Mouse (Mus musculus) neural tube, embryonic 12.5 days (tissue): ENCODE measurements around the gene Tm9sf2. TPM values are rescaled to one million over a fixed set of nuclear protein-coding genes. Genes with fewer than 3 reads are reported as not detected.

Experiments used
- ATAC-seq: fragments of 200-750 bp; cut with Nextera tagmentation; 2 replicates; pipeline ENCODE4 v1.8.0; 2017; ENCODE audit warnings: low read depth, mild to moderate bottlenecking, moderate TSS enrichment, moderate library complexity; ENCODE audit not compliant: low FRiP score
- H3K27ac ChIP-seq: fragments of 300-500 bp; sonication (generic); 2 replicates; pipeline ENCODE4 v1.5.1; 2016
- H3K27me3 ChIP-seq: fragments of 300-500 bp; sonication (generic); replicated peaks from 2 replicates; pipeline ENCODE4 v1.6.1; 2016; ENCODE audit warnings: mild to moderate bottlenecking
- H3K36me3 ChIP-seq: fragments of 300-500 bp; sonication (generic); 2 replicates; pipeline ENCODE4 v1.6.1; 2016; ENCODE audit warnings: mild to moderate bottlenecking
- H3K4me1 ChIP-seq: fragments of 300-500 bp; sonication (generic); 2 replicates; pipeline ENCODE4 v1.6.1; 2016
- H3K4me2 ChIP-seq: fragments of 300-500 bp; sonication (generic); replicated peaks from 2 replicates; pipeline ENCODE4 v1.6.1; 2016; ENCODE audit warnings: mild to moderate bottlenecking
- H3K4me3 ChIP-seq: fragments of 300-500 bp; sonication (generic); 2 replicates; pipeline ENCODE4 v1.5.1; 2016
- H3K9ac ChIP-seq: fragments of 300-500 bp; sonication (generic); 2 replicates; pipeline ENCODE4 v1.6.1; 2016; ENCODE audit warnings: mild to moderate bottlenecking
- H3K9me3 ChIP-seq: fragments of 300-500 bp; sonication (generic); 2 replicates; pipeline ENCODE4 v1.6.1; 2016; ENCODE audit warnings: mild to moderate bottlenecking
- WGBS: fragments of 180-500 bp; shearing (Covaris S2); methylation state at CpG from one replicate; pipeline ENCODE4 v1.1.7; 2016; 5-methylcytosine and 5-hydroxymethylcytosine counted together
- polyA plus RNA-seq: library from polyadenylated mRNA; unstranded; fragments of >200 nt; fragmentation: Nextera tagmentation; extraction: Ambion mirVana; gene quantifications from 2 replicates; pipeline ENCODE4 v1.2.1, GENCODE M21; 2016

Tm9sf2 gene
- polyA plus RNA-seq, 1 experiment from 2014 or later: 124 TPM

DNA sequence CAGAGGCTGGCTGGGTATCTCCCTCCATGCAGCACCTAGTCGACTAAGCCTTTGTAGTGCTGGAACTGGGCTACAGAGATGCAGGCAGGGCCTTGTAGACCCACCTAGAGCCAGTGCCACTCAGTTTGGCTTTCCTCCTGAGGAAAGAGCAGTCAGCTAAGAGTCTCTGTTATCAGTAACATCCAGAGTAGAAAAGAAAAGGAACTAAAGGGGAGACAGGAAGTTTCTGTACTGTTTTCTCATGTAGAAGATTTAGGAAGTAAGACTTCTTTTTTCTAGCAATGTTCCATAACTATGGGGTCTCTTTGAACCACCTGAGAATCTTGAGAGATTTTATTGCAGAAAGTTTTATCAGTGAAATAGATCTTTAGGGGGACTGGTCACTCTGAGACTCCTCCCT lies 38.5 kb downstream of the Tm9sf2 start:
- H3K4me3 ChIP-seq: no peak overlapping the region
- H3K27ac ChIP-seq: no peak overlapping the region
- H3K36me3 ChIP-seq: peaks cover 74% of the 10 kb centered on the region
- ATAC-seq: no peak
- no peaks in the 10 kb centered on the region for H3K4me1 ChIP-seq
- H3K9ac ChIP-seq: no peak overlapping the region
- WGBS: 67% methylated on average over 1 of the region's 1 CpGs
- H3K9me3 ChIP-seq: no peaks in the 10 kb centered on the region
- no peak overlapping the region for H3K4me2 ChIP-seq
- no peaks in the 10 kb centered on the region for H3K27me3 ChIP-seq

- 60% methylated on average over 5 of the region's 5 CpGs for WGBS
- no peak overlapping the region for H3K9ac ChIP-seq
- no peaks in the 10 kb centered on the region for H3K27me3 ChIP-seq
- no peak for ATAC-seq
- H3K4me1 ChIP-seq: no peaks in the 10 kb centered on the region
- no peak overlapping the region for H3K4me3 ChIP-seq
- H3K36me3 ChIP-seq: peaks cover 67% of the 10 kb centered on the region
- H3K27ac ChIP-seq: no peak overlapping the region
- H3K4me2 ChIP-seq: no peak overlapping the region
- H3K9me3 ChIP-seq: no peaks in the 10 kb centered on the region
Observed at GRCm38 (mm10) chr14:122150616-122151015, 43.8 kb downstream of the Tm9sf2 start.

- no peak for ATAC-seq
Observed at GRCm38 (mm10) chr14:122157738-122158137, 50.9 kb downstream of the Tm9sf2 start.

GRCm38 (mm10) chr14:122160916-122161315 lies 54.1 kb downstream of the Tm9sf2 start:
- H3K4me1 ChIP-seq: no peaks in the 10 kb centered on the region
- H3K27me3 ChIP-seq: no peaks in the 10 kb centered on the region
- peaks cover 29% of the 10 kb centered on the region for H3K36me3 ChIP-seq
- 0 out of 2 replicates have a peak, but pooled peaks cover 4% of the 10 kb centered on the region for H3K9me3 ChIP-seq
- WGBS: 97% methylated on average over 1 of the region's 1 CpGs
- H3K9ac ChIP-seq: no peak overlapping the region
- no peak for ATAC-seq
- H3K27ac ChIP-seq: no peak overlapping the region
- H3K4me3 ChIP-seq: no peak overlapping the region
- H3K4me2 ChIP-seq: no peak overlapping the region

More at GRCm38 (mm10) chr14:122157738-122158137, 50.9 kb downstream of the Tm9sf2 start:
- no peaks in the 10 kb centered on the region for H3K27me3 ChIP-seq
- H3K27ac ChIP-seq: no peak overlapping the region
- WGBS: 92% methylated on average over 7 of the region's 7 CpGs
- no peak overlapping the region for H3K4me2 ChIP-seq
- no peaks in the 10 kb centered on the region for H3K4me1 ChIP-seq
- H3K36me3 ChIP-seq: peaks cover 44% of the 10 kb centered on the region
- H3K9ac ChIP-seq: no peak overlapping the region
- no peaks in the 10 kb centered on the region for H3K9me3 ChIP-seq
- no peak overlapping the region for H3K4me3 ChIP-seq

- no peaks in the 10 kb centered on the region for H3K4me1 ChIP-seq
- H3K4me2 ChIP-seq: no peak overlapping the region
- 0 out of 2 replicates have a peak, but pooled peaks cover 4% of the 10 kb centered on the region for H3K9me3 ChIP-seq
- H3K9ac ChIP-seq: no peak overlapping the region
- no peak overlapping the region for H3K4me3 ChIP-seq
- no peak overlapping the region for H3K27ac ChIP-seq
- H3K36me3 ChIP-seq: peaks cover 4% of the 10 kb centered on the region; the same call in 1 of the 2 replicates
- WGBS: 72% methylated on average over 7 of the region's 7 CpGs
- no peak for ATAC-seq
- no peaks in the 10 kb centered on the region; the same call in 1 of the 2 replicates for H3K27me3 ChIP-seq
Observed at GRCm38 (mm10) chr14:122168912-122169311, 62.1 kb downstream of the Tm9sf2 start.

GRCm38 (mm10) chr14:122170202-122170781 lies 63.5 kb downstream of the Tm9sf2 start:
- H3K9ac ChIP-seq: no peak overlapping the region
- WGBS: 77% methylated on average over 7 of the region's 7 CpGs
- no peaks in the 10 kb centered on the region for H3K36me3 ChIP-seq
- H3K9me3 ChIP-seq: no peaks in the 10 kb centered on the region
- H3K27me3 ChIP-seq: no peaks in the 10 kb centered on the region; the same call in 1 of the 2 replicates
- no peaks in the 10 kb centered on the region for H3K4me1 ChIP-seq
- H3K4me3 ChIP-seq: no peak overlapping the region
- ATAC-seq: no peak
- no peak overlapping the region for H3K27ac ChIP-seq
- H3K4me2 ChIP-seq: no peak overlapping the region

DNA sequence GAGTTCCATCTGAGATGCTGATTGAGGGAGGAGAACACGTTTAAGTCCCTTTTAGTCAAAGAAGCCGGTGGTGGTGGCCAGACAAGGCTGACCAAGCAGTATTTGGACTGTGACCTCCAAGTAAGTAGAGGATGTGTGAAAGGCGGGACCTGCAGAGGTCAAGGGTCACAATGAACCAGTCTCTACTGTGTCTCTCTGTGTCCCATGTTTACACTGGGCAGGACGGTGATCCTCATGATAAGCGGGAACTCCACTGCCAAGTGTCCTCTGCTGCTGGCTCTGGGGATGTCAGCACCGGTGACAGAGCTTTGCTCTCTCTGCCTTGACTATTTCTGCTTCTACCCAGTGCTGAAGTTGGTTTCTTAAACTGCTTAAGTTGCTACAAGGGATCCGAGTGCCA lies 64.2 kb downstream of the Tm9sf2 start:
- WGBS: 89% methylated on average over 7 of the region's 7 CpGs
- no peak for ATAC-seq

GRCm38 (mm10) chr14:122176263-122176798 lies 69.5 kb downstream of the Tm9sf2 start:
- Histone ChIP-seq H3K4me2 (no peak overlapping the region), H3K4me1 (no peaks in the 10 kb centered on the region; the same call in 1 of the 2 replicates), H3K27me3 (no peaks in the 10 kb centered on the region; the same call in 1 of the 2 replicates), H3K9ac (no peak overlapping the region), H3K9me3 (no peaks in the 10 kb centered on the region), H3K27ac (no peak overlapping the region), H3K4me3 (no peak overlapping the region), H3K36me3 (no peaks in the 10 kb centered on the region)
- no peak for ATAC-seq
- 88% methylated on average over 14 of the region's 14 CpGs for whole genome bisulfite sequencing

More for the DNA sequence above, 64.2 kb downstream of the Tm9sf2 start:
- H3K27ac ChIP-seq: no peak overlapping the region
- no peak overlapping the region for H3K4me3 ChIP-seq
- H3K4me2 ChIP-seq: no peak overlapping the region
- H3K9ac ChIP-seq: no peak overlapping the region
- H3K9me3 ChIP-seq: no peaks in the 10 kb centered on the region
- no peaks in the 10 kb centered on the region for H3K4me1 ChIP-seq
- H3K27me3 ChIP-seq: no peaks in the 10 kb centered on the region; the same call in 1 of the 2 replicates
- no peaks in the 10 kb centered on the region for H3K36me3 ChIP-seq

- Histone ChIP-seq H3K9ac (no peak overlapping the region), H3K27ac (no peak overlapping the region), H3K27me3 (no peaks in the 10 kb centered on the region; the same call in 1 of the 2 replicates), H3K4me3 (no peak overlapping the region), H3K4me2 (no peak overlapping the region), H3K4me1 (no peaks in the 10 kb centered on the region; the same call in 1 of the 2 replicates), H3K36me3 (no peaks in the 10 kb centered on the region), H3K9me3 (no peaks in the 10 kb centered on the region)
- ATAC-seq: no peak
- 58% methylated on average over 16 of the region's 16 CpGs for WGBS
Observed at GRCm38 (mm10) chr14:122179262-122179661, 72.4 kb downstream of the Tm9sf2 start.

DNA sequence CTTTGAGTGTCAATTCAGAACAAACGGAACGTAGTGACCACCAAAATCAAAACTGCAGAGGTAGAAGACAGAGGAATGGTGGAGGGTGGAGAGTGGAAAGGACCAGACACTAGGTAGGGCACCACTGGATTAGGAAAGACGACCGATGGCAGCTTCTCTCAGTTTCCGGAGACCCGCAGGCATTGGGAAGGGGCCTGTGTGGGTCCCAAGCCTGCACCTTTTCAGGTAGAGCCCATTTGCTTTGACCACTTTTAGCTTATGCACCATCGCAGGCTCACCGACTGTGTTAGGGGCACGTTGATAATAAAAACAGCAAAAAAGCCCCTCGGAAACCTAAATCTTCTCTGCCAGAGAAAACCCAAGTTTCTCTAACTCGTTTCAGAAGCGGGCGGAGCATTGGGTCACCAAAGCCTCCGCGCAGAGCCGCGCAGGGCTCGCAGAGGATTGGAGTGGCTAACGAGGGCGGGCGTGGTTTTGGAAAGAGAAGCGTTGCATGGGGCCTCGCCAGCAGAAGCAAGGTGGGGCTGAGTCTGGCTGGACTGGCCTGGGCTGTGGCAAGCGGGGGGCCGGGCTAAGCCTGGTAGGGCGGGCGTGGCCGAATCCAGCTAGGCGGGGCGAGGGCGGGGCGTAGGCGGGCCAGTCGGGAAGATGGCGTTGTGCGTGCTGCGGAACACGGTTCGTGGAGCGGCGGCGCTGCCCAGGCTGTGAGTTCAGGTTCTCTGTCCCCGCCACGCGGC lies 74.4 kb downstream of the Tm9sf2 start, which contains the start of gene Clybl:
TSS of gene Clybl (plus strand) at position 627 of the 737 bp plus-strand sequence.
- Histone ChIP-seq H3K36me3 (no peaks in the 10 kb centered on the region), H3K4me1 (no peaks in the 10 kb centered on the region; the same call in 1 of the 2 replicates), H3K27ac (no peak within 1 kb of the TSS), H3K4me2 (peak within 1 kb of the TSS; percentile 69), H3K27me3 (no peaks in the 10 kb centered on the region; the same call in 1 of the 2 replicates), H3K9me3 (no peaks in the 10 kb centered on the region), H3K9ac (peak within 1 kb of the TSS; percentile 61), H3K4me3 (peak within 1 kb of the TSS; percentile 61)
- peak; percentile 98 for ATAC-seq
- WGBS: 3% methylated on average over 45 of the region's 45 CpGs

DNA sequence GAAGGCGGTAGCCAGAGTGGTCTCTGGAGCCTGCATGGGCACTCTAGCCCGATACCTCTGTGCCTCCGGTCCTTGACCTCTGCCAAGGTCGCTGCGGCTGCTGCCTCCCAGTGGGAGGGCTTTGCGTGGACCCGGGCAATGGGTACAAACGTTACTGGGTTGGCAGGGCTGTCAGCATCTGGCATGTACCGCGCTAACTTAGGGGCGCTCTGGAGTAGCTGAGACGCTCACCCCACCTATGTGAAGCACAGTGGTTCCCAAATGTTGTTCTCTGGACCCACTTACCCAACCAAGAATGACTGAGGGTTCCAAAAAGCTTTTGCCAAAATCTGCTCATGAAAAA lies 74.9 kb downstream of the Tm9sf2 start:
- no peaks in the 10 kb centered on the region; the same call in 1 of the 2 replicates for H3K4me1 ChIP-seq
- no peaks in the 10 kb centered on the region for H3K36me3 ChIP-seq
- H3K27ac ChIP-seq: no peak overlapping the region
- H3K9me3 ChIP-seq: no peaks in the 10 kb centered on the region
- ATAC-seq: no peak
- H3K27me3 ChIP-seq: no peaks in the 10 kb centered on the region; the same call in 1 of the 2 replicates
- WGBS: 2% methylated on average over 12 of the region's 12 CpGs
- peak overlapping the region; percentile 69 for H3K4me2 ChIP-seq
- peak overlapping the region; percentile 61 for H3K9ac ChIP-seq
- H3K4me3 ChIP-seq: peak overlapping the region; percentile 61

GRCm38 (mm10) chr14:122182220-122182619 lies 75.4 kb downstream of the Tm9sf2 start:
- ATAC-seq: no peak
- H3K27ac ChIP-seq: no peak overlapping the region
- WGBS: 84% methylated on average over 6 of the region's 6 CpGs
- H3K4me2 ChIP-seq: no peak overlapping the region
- no peaks in the 10 kb centered on the region for H3K36me3 ChIP-seq
- no peak overlapping the region for H3K4me3 ChIP-seq
- no peaks in the 10 kb centered on the region; the same call in 1 of the 2 replicates for H3K27me3 ChIP-seq
- H3K9ac ChIP-seq: no peak overlapping the region
- no peaks in the 10 kb centered on the region; the same call in 1 of the 2 replicates for H3K4me1 ChIP-seq
- H3K9me3 ChIP-seq: no peaks in the 10 kb centered on the region
